15 mouse cellular contexts compared by ENCODE assay signal in the genomic region with DNA sequence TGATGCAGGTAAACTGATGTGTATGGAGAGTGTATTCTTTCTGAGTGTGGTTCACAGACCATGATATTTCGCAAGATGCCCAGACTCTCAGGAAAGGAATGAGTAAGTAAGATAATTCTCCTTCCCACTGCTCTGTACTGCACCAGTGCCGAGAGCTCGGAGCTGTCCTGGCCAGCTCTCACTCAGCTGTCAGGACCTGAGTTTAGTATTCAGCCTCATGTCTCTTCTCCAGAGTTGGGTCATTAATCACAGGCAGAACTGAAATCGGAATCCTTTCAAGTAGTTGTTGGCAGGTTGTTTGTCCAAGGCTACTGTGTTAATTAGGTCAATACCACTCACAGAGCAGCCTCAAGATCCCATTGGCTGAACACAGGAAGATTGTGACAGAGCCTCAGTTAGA.
A peak's percentile ranks its signal among the peaks of the same experiment; 100 is the strongest.
DNase-seq lines count a peak whose midpoint lies in the region; ATAC-seq and TF ChIP-seq lines count a peak whose summit lies in the region.
"Had no signal": no experiment of that assay in that cellular context is flagged by ENCODE, and none has a peak within 500 bp of the region (broad histone marks: within the 10 kb centered on the region; RNA-seq: fewer than 3 reads in every experiment).

No protein-coding gene starts in this region.

- no peaks in the 10 kb centered on the region for H3K79me2 ChIP-seq in myocyte (ENCODE audit: control insufficient read depth, insufficient read depth)

- no peak for TF ChIP-seq POLR2A in myocyte (IDR thresholded peaks at IDR 0.05; ENCODE audit: insufficient read length, low read depth)

- H3ac ChIP-seq in myocyte (ENCODE audit: control insufficient read depth, insufficient read length) = no peak overlapping the region

- no peak overlapping the region for H3K4me3 ChIP-seq in myocyte
- H3K4me3 ChIP-seq: embryonic facial prominence, embryonic 13.5 days; midbrain, embryonic 13.5 days; neural tube, embryonic 12.5 days had no signal

- no peak for ATAC-seq in CD4-positive, CD25-positive, alpha-beta regulatory T cell, adult 4 months
- ATAC-seq: intestine, postnatal 0 days; lung, postnatal 0 days; midbrain, embryonic 13.5 days had no signal

- no peaks in the 10 kb centered on the region for H3K27me3 ChIP-seq in myocyte (ENCODE audit: control insufficient read depth, insufficient read depth, insufficient read length)
- H3K27me3 ChIP-seq: embryonic facial prominence, embryonic 13.5 days; midbrain, embryonic 13.5 days; neural tube, embryonic 12.5 days had no signal

- H3K4me2 ChIP-seq in myocyte (ENCODE audit: low read depth) = no peak overlapping the region
- H3K4me2 ChIP-seq: embryonic facial prominence, embryonic 13.5 days; midbrain, embryonic 13.5 days; neural tube, embryonic 12.5 days had no signal

- DNase-seq in frontal cortex, adult 2 months (ENCODE audit: extremely low spot score in 1 of 2, low spot score in 1 of 2) = peak; percentile 7 to 10
- no peak for DNase-seq in frontal cortex, postnatal 14 days (ENCODE audit: low spot score in 2 of 2)
- peak; percentile 2 for DNase-seq in left cerebral cortex, adult 11 months (ENCODE audit: low spot score)
- no peak for DNase-seq in left cerebral cortex, adult 18-20 months (ENCODE audit: low spot score in 2 of 2)
- peak; percentile 4 for DNase-seq in embryo, embryonic 9.5 days (ENCODE audit: extremely low spot score)
- no peak for DNase-seq in urinary bladder, postnatal 25 days (ENCODE audit: low spot score)
- DNase-seq: cerebellum, adult 2 months; liver had no signal

- no peaks in the 10 kb centered on the region for H3K36me3 ChIP-seq in myocyte (ENCODE audit: control insufficient read depth, insufficient read depth)
- H3K36me3 ChIP-seq: embryonic facial prominence, embryonic 13.5 days; midbrain, embryonic 13.5 days; neural tube, embryonic 12.5 days had no signal

TF ChIP-seq in myocyte, 11 proteins besides CTCF, POLR2A, EP300 and RAD21:
- TF ChIP-seq TCF12 (IDR thresholded peaks at IDR 0.05; ENCODE audit: insufficient read depth, poor library complexity, severe bottlenecking) (no peak), USF1 (IDR thresholded peaks at IDR 0.05; ENCODE audit: low read depth) (no peak), REST (IDR thresholded peaks at IDR 0.05; ENCODE audit: insufficient read depth, insufficient read length) (no peak), SRF (IDR thresholded peaks at IDR 0.05; ENCODE audit: control insufficient read depth, insufficient read length, low read depth) (no peak), CEBPB (IDR thresholded peaks at IDR 0.05; ENCODE audit: insufficient read depth, poor library complexity, severe bottlenecking) (peak; percentile 50; the same call in 1 of the 2 replicates)

Comparison
In these comparisons a context has a peak if more than half of its experiments do, and no peak if none do; other contexts are left out.
1. DNase-seq: peak in frontal cortex, adult 2 months (2 of 2), left cerebral cortex, adult 11 months (single experiment) and embryo, embryonic 9.5 days (single experiment); none in frontal cortex, postnatal 14 days (0 of 2), left cerebral cortex, adult 18-20 months (0 of 2) and urinary bladder, postnatal 25 days (single experiment).